Mouse (Mus musculus) hematopoietic stem cell, adult 5-6 weeks (primary cell): ENCODE results near the gene Filip1l. TPM values are rescaled to one million over a fixed set of nuclear protein-coding genes. Genes with fewer than 3 reads are reported as not detected.
A peak's percentile ranks its signal among the peaks of the same experiment; 100 is the strongest.

Experiments used
- ATAC-seq, 2 experiments: fragments of 125-278 bp in 1 of 2; replicated peaks in 1 of 2; 2 replicates each; pipeline ENCODE4 v1.8.0; 2016 to 2017; ENCODE audit warnings: inconsistent platforms in 2 of 2, mild to moderate bottlenecking in 2 of 2, moderate number of reproducible peaks in 2 of 2, low read depth in 1 of 2, moderate TSS enrichment in 1 of 2; ENCODE audit not compliant: low FRiP score in 2 of 2, poor library complexity in 2 of 2, severe bottlenecking in 2 of 2, insufficient read depth in 1 of 2, low TSS enrichment in 1 of 2
- total RNA-seq: library from RNA; stranded (forward); fragments of 172-1452, 232-1000 nt; gene quantifications from 2 replicates; pipeline ENCODE4 v1.2.3, GENCODE M21; 2017

Gene Filip1l
- total RNA-seq, 1 experiment from 2014 or later, result 3.3 TPM

GRCm38 (mm10) chr16:57340613-57340898 is 12.3 kb upstream of the Filip1l start:
- no peak for ATAC-seq

GRCm38 (mm10) chr16:57346258-57346657 is 6.6 kb upstream of the Filip1l start:
- ATAC-seq, result no peak

GRCm38 (mm10) chr16:57349039-57349438 is 3.9 kb upstream of the Filip1l start:
- no peak for ATAC-seq

GRCm38 (mm10) chr16:57349689-57350088 is 3.2 kb upstream of the Filip1l start:
- ATAC-seq, result no peak

- no peak for ATAC-seq
Observed at GRCm38 (mm10) chr16:57353166-57353721, 351 bp downstream of the Filip1l start.

- no peak for ATAC-seq
Observed at GRCm38 (mm10) chr16:57353932-57354331, 1.0 kb downstream of the Filip1l start.

GRCm38 (mm10) chr16:57356454-57356853 is 3.6 kb downstream of the Filip1l start:
- no peak for ATAC-seq

GRCm38 (mm10) chr16:57357011-57357410 is 4.1 kb downstream of the Filip1l start:
- ATAC-seq, result no peak

- no peak for ATAC-seq
Observed at GRCm38 (mm10) chr16:57359251-57359650, 6.4 kb downstream of the Filip1l start.

- ATAC-seq, result no peak
Observed at GRCm38 (mm10) chr16:57360785-57361184, 7.9 kb downstream of the Filip1l start.

- peak; percentile 68 to 80; a peak in 3 of 4 replicates for ATAC-seq
Observed at GRCm38 (mm10) chr16:57362679-57363401, 9.9 kb downstream of the Filip1l start.

- peak in 1 of 2 experiments; percentile 34; a peak in 1 of 4 replicates for ATAC-seq
Observed at GRCm38 (mm10) chr16:57364498-57364897, 11.6 kb downstream of the Filip1l start.

- ATAC-seq, result no peak
Observed at GRCm38 (mm10) chr16:57366141-57366540, 13.2 kb downstream of the Filip1l start.

- ATAC-seq, result no peak
Observed at GRCm38 (mm10) chr16:57366941-57367694, 14.2 kb downstream of the Filip1l start.

GRCm38 (mm10) chr16:57369846-57370496 is 17.1 kb downstream of the Filip1l start:
- no peak for ATAC-seq

- no peak for ATAC-seq
Observed at GRCm38 (mm10) chr16:57372156-57372555, 19.3 kb downstream of the Filip1l start.

- no peak for ATAC-seq
Observed at GRCm38 (mm10) chr16:57375248-57375837, 22.4 kb downstream of the Filip1l start.
